Mouse (Mus musculus) lung, embryonic 14.5 days (tissue): Measurements from ENCODE around the gene Gjd2. TPM values are rescaled to one million over a fixed set of nuclear protein-coding genes. Genes with fewer than 3 reads are reported as not detected.
A peak's percentile ranks its signal among the peaks of the same experiment; 100 is the strongest.

Experiments
- ATAC-seq: fragments of 200-750 bp; cut with Nextera tagmentation; 2 replicates; pipeline ENCODE4 v1.8.0; 2017; ENCODE audit warnings: mild to moderate bottlenecking, moderate TSS enrichment, moderate library complexity; ENCODE audit not compliant: insufficient read depth
- DNase-seq: peaks from one replicate; pipeline ENCODE4 v3.0.0-alpha.2; 2015
- H3K27ac ChIP-seq: fragments of 300-500 bp; sonication (generic); 2 replicates; pipeline ENCODE4 v1.5.1; 2014; ENCODE audit warnings: low read depth, mild to moderate bottlenecking, moderate library complexity
- H3K27me3 ChIP-seq: fragments of 300-500 bp; sonication (generic); 2 replicates; pipeline ENCODE4 v1.6.1; 2014; ENCODE audit warnings: low read length, control low read depth; ENCODE audit not compliant: insufficient read depth
- H3K36me3 ChIP-seq: fragments of 300-500 bp; sonication (generic); 2 replicates; pipeline ENCODE4 v1.6.1; 2014; ENCODE audit warnings: control low read depth; ENCODE audit not compliant: insufficient read depth
- H3K4me1 ChIP-seq: fragments of 300-500 bp; sonication (generic); 2 replicates; pipeline ENCODE4 v1.6.1; 2014; ENCODE audit warnings: antibody characterized with exemption, control low read depth; ENCODE audit not compliant: insufficient read depth
- H3K4me2 ChIP-seq: fragments of 300-500 bp; sonication (generic); 2 replicates; pipeline ENCODE4 v1.6.1; 2014; ENCODE audit warnings: mild to moderate bottlenecking
- H3K4me3 ChIP-seq: fragments of 300-500 bp; sonication (generic); 2 replicates; pipeline ENCODE4 v1.5.1; 2014; ENCODE audit warnings: low read depth, low read length
- H3K9ac ChIP-seq: fragments of 300-500 bp; sonication (generic); 2 replicates; pipeline ENCODE4 v1.6.1; 2014
- H3K9me3 ChIP-seq: fragments of 300-500 bp; sonication (generic); 2 replicates; pipeline ENCODE4 v1.6.1; 2016; ENCODE audit warnings: low read depth, low read length, control low read depth
- CTCF ChIP-seq: IDR thresholded peaks from 2 replicates; pipeline ENCODE4 v1.5.1; 2016; ENCODE audit warnings: antibody characterized with exemption, low read depth
- WGBS: fragments of 180-500 bp; shearing (Covaris S2); extraction: QIAGEN DNeasy Blood & Tissue Kit; methylation state at CpG from one replicate; pipeline ENCODE4 v1.1.7; 2014; 5-methylcytosine and 5-hydroxymethylcytosine counted together
- polyA plus RNA-seq: library from polyadenylated mRNA; unstranded; fragments of >200 nt; fragmentation: Nextera tagmentation; extraction: Ambion mirVana; gene quantifications from 2 replicates; pipeline ENCODE4 v1.2.1, GENCODE M21; 2014

Gene Gjd2
- polyA plus RNA-seq = not detected in 2 replicates

- Histone ChIP-seq H3K27ac (no peak within 1 kb of the TSS), H3K27me3 (peaks cover 36% of the 10 kb centered on the region), H3K4me2 (peak within 1 kb of the TSS; percentile 64), H3K9me3 (no peaks in the 10 kb centered on the region), H3K4me3 (peak within 1 kb of the TSS; percentile 36), H3K9ac (no peak within 1 kb of the TSS), H3K4me1 (no peaks in the 10 kb centered on the region), H3K36me3 (no peaks in the 10 kb centered on the region)
- no peak for TF ChIP-seq CTCF
- ATAC-seq = peak; percentile 41; the same call in 1 of the 2 replicates
- WGBS = under 1% methylated on average over 56 of the region's 60 CpGs
- DNase-seq = peak; percentile 37
Measured at GRCm38 (mm10) chr2:114013295-114013771, at the start of gene Gjd2. Gene Gjd2, minus strand, starts transcription at chr2:114013619.

DNA sequence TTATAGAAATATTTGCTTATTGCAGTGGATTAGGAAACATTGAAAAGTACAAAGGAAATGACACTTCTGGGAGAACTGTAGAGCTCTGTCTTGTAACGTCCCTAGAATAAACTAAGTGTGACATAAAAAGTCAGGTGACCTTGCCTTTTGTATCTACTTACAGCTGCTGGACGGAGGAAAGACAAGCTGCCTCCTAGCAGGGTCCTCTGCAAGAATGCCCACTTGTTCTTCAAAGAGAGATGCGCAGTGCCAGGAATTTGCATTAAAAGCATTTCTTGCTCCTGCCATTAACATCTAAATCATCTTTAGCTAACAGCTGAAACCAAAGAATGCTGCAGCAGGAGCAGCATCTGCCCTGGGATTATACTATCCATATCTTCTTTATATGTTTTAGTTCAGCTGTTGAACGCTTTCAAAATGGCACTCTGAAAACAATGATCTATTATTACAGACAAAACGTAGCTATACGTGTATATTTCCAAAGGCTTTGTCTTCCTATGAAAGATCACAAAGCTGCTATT, 46.7 kb upstream of the Gjd2 start:
- no peak for TF ChIP-seq CTCF
- no peaks in the 10 kb centered on the region for H3K9me3 ChIP-seq
- no peak overlapping the region for H3K4me3 ChIP-seq
- H3K9ac ChIP-seq = no peak overlapping the region
- H3K27ac ChIP-seq = no peak overlapping the region
- ATAC-seq (no peak), DNase-seq (no peak)
- peaks cover 9% of the 10 kb centered on the region; the same call in 1 of the 2 replicates for H3K4me1 ChIP-seq
- WGBS = 42% methylated on average over 6 of the region's 6 CpGs
- H3K4me2 ChIP-seq = no peak overlapping the region
- no peaks in the 10 kb centered on the region for H3K27me3 ChIP-seq
- H3K36me3 ChIP-seq = no peaks in the 10 kb centered on the region

DNA sequence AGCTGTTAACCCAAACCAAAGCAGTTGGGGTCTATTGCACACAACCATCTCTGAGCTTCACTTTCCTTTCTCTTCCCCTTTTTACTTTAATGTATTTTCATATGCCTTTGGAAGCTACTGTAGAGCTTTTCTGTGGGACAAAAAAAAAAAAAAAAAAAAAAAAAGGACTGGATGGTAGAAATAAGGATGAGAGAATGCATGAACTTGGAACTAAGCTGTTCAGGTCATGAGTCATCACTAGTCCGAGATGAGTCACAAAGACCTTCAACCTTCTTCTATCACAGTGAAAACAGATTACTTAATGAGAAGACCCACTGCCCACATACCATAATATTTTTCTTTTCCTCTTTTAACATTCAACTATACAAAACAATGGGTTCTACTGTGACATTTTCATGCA, 46.2 kb upstream of the Gjd2 start:
- peaks cover 9% of the 10 kb centered on the region; the same call in 1 of the 2 replicates for H3K4me1 ChIP-seq
- H3K9ac ChIP-seq = no peak overlapping the region
- TF ChIP-seq CTCF = no peak
- no peak overlapping the region for H3K27ac ChIP-seq
- WGBS = 48% methylated on average over 1 of the region's 1 CpGs
- H3K36me3 ChIP-seq = no peaks in the 10 kb centered on the region
- H3K9me3 ChIP-seq = no peaks in the 10 kb centered on the region
- no peak overlapping the region for H3K4me3 ChIP-seq
- no peak overlapping the region for H3K4me2 ChIP-seq
- DNase-seq = no peak
- H3K27me3 ChIP-seq = no peaks in the 10 kb centered on the region
- no peak for ATAC-seq

DNA sequence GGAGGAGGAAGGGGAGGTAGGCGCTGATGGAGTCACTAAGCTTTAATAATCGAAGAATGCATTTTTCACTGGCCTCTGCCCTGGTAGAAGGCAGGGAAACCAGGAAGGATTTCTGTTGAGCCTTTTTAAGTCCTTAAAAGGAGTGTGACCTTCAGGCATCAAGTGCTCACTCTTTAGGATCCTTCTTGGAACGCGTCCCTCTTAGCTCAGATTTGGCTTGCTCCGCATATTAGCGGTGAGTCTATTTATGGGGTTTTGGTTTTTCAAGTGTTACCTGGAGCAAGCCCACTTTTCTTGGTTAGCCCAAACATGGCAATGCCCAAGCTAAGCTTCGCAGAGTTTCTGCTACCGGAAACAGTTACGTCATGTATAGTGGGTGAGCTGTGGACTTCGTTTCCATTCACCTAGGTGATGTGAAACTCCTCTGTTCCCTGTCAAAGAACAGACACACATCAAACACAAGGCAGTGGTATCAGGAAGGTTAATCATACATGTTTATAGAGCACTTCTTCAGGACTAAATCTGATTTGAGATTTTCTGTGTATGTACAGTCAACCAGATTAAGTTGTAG, 44.9 kb upstream of the Gjd2 start:
- ATAC-seq (no peak), DNase-seq (peak; percentile 40)
- H3K4me3 ChIP-seq = no peak overlapping the region
- no peaks in the 10 kb centered on the region for H3K27me3 ChIP-seq
- TF ChIP-seq CTCF = no peak
- H3K27ac ChIP-seq = no peak overlapping the region
- no peaks in the 10 kb centered on the region for H3K36me3 ChIP-seq
- peaks cover 9% of the 10 kb centered on the region; the same call in 1 of the 2 replicates for H3K4me1 ChIP-seq
- 74% methylated on average over 10 of the region's 10 CpGs for WGBS
- H3K9me3 ChIP-seq = no peaks in the 10 kb centered on the region
- H3K9ac ChIP-seq = no peak overlapping the region
- H3K4me2 ChIP-seq = peak overlapping the region; percentile 27; the same call in 1 of the 2 replicates

- Histone ChIP-seq H3K27ac (peak overlapping the region; percentile 67; the same call in 1 of the 2 replicates), H3K36me3 (no peaks in the 10 kb centered on the region), H3K9ac (no peak overlapping the region), H3K4me1 (peaks cover 9% of the 10 kb centered on the region; the same call in 1 of the 2 replicates), H3K4me3 (no peak overlapping the region), H3K9me3 (no peaks in the 10 kb centered on the region), H3K27me3 (no peaks in the 10 kb centered on the region), H3K4me2 (peak overlapping the region; percentile 27; the same call in 1 of the 2 replicates)
- WGBS = 5% methylated on average over 10 of the region's 10 CpGs
- DNase-seq = peak; percentile 54
- ATAC-seq = peak; percentile 73
- TF ChIP-seq CTCF = no peak
Measured at GRCm38 (mm10) chr2:114057303-114057853, 44.0 kb upstream of the Gjd2 start.

GRCm38 (mm10) chr2:114054129-114054528, 40.7 kb upstream of the Gjd2 start:
- Histone ChIP-seq H3K9ac (no peak overlapping the region), H3K4me1 (peaks cover 9% of the 10 kb centered on the region; the same call in 1 of the 2 replicates), H3K4me2 (no peak overlapping the region), H3K4me3 (no peak overlapping the region), H3K27ac (no peak overlapping the region), H3K36me3 (no peaks in the 10 kb centered on the region), H3K9me3 (no peaks in the 10 kb centered on the region), H3K27me3 (no peaks in the 10 kb centered on the region)
- 55% methylated on average over 4 of the region's 4 CpGs for WGBS
- ATAC-seq = no peak
- DNase-seq = no peak
- TF ChIP-seq CTCF = no peak
